Mouse (Mus musculus): ENCODE data around the gene Jak3.

- no peak for TF ChIP-seq CTCF (IDR thresholded peaks at IDR 0.05; ENCODE audit: control insufficient read depth, insufficient read depth, low read length)
- TF ChIP-seq POLR2A (IDR thresholded peaks at IDR 0.05; ENCODE audit: borderline replicate concordance, control insufficient read depth, low read depth, low read length) = no peak
Measured at GRCm38 (mm10) chr8:71717096-71717495, 41.0 kb downstream of the Jak3 start.

Data from bone marrow, adult 2 months (tissue).